Mouse (Mus musculus) hindlimb bud, embryonic 11.5 days (tissue): ENCODE measurements around the gene Rasip1.
A peak's percentile ranks its signal among the peaks of the same experiment; 100 is the strongest.

ENCODE experiments used
- DNase-seq: peaks from one replicate; pipeline ENCODE4 v3.0.0-alpha.2; 2012; ENCODE audit warnings: low read depth, low spot score; ENCODE audit errors: extremely low spot score

Gene Rasip1

GRCm38 (mm10) chr7:45627261-45627660 lies at the start of gene Rasip1:
Gene Rasip1 (plus strand): TSS chr7:45627488.
- no peak for DNase-seq

GRCm38 (mm10) chr7:45585923-45586322 lies 41.4 kb upstream of the Rasip1 start:
- no peak for DNase-seq

DNA sequence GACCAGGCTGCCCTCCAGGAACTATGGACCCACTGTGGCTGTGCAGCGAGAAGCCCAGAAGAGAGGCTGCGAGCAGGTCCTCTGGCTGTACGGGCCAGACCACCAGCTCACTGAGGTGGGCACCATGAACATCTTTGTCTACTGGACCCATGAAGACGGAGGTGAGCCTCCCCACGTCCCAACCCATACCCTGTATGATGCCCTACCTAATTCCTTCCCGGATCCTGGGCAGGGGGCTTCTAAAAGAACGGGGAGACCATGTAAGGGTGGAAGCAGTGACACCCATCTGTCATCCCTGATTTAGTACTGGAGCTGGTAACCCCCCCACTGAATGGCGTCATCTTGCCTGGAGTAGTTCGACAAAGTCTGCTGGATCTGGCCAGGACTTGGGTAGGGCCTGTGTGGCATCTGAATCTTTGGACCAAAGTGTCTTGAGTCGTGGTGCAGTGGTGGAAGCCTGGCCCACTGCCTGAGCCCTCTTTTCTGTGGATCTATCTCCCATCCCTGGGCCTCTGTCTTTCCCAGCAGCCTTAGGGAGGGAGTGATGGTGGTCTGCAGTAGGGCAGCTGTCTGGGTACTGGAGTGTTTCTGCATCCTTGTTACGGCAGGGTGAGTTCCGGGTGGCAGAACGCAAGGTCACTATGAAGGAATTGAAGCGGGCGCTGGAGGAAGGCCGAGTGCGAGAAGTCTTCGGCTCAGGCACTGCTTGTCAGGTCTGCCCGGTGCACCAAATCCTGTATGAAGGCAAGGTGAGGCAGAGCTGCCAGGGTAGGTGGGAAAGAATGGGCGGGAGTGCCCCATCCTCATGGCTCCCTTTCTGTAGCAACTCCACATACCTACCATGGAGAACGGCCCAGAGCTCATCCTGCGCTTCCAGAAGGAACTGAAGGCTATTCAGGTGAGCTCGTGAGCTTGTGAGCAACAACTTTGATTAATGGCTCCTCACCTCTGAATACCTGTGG lies 39.4 kb upstream of the Rasip1 start:
- DNase-seq, result no peak

DNA sequence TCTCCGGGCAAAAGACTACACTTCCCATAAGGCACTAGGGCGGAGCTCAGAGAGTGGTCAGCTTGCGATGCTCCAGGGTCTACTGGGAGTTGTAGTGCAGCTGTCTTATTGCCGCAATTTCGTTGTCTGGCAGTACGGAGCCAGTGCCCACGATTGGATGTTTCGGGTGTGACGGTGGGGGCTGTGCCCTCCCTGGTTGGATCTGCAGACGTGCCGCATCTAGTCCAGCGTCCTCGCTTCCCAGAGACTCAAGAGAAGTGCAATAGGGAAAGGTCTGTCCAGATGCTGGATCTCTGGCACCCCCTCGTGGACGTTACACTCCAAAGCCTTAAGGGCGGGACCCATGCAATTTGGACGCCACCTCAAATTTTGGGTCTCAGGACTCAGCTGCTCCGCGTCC lies 38.1 kb upstream of the Rasip1 start:
- peak; percentile 95 for DNase-seq

DNA sequence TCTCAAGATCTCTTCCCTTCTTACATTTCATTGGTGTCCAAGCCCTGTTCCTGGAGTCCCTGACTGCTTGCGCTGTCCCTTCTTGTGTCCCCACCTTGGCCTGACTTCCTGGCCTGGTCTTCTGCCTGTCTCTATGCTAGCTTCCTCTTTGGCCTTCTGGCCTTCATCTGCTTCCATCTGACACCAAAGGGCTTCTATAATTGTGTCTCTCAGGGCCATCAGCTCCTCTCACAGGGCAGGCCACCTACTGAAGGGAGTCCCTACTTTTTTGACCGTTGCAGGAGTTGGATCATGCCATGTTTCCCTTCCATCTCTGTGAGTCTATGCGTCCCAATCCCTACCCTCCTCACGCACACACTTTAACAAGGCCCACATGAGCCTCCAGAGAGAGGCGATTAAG lies 37.4 kb upstream of the Rasip1 start:
- DNase-seq, result no peak

DNA sequence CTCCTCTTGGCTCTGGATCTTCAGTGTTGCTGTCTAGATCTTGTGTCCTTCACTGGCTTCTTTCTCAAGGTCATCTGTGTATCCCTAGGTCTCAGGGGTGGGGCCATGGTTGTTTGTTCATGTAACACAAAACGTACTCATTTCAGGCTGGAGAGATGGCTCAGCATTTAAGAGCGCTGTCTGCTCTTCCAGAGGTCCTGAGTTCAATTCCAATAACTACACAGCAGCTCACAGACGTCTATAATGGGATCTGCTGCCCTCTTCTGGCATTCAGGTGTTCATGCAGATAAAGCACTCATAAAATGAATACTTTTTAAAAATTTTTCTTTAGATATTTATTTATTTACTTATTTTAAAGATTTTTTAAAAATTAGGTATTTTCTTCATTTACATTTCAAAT lies 36.4 kb upstream of the Rasip1 start:
- no peak for DNase-seq

GRCm38 (mm10) chr7:45591880-45592279 lies 35.4 kb upstream of the Rasip1 start:
- DNase-seq, result no peak

- DNase-seq, result peak; percentile 46
Observed at GRCm38 (mm10) chr7:45593118-45593815, 34.0 kb upstream of the Rasip1 start.

- no peak for DNase-seq
Observed at GRCm38 (mm10) chr7:45595176-45595575, 32.1 kb upstream of the Rasip1 start.

GRCm38 (mm10) chr7:45596107-45596506 lies 31.2 kb upstream of the Rasip1 start:
- DNase-seq, result no peak

DNA sequence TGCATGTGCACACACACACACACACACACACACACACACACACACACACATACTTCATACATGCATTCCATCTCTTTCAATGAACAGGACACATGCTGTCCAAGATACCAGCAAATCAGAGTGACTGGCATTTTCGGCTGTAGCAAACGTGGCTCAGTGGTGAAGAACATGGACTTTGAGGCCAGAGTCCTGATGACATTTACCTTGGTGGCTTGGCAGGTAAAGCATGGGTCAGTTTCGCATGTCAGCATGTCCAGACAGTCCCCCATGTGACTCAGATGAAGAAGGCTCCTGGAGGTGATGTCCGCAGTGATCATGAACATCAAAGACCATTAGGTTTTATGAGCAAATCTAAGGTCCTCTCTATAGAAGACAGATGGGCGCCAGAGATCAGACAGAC lies 30.3 kb upstream of the Rasip1 start:
- no peak for DNase-seq

GRCm38 (mm10) chr7:45597527-45597926 lies 29.8 kb upstream of the Rasip1 start:
- no peak for DNase-seq

- no peak for DNase-seq
Observed at GRCm38 (mm10) chr7:45598960-45599879, 28.1 kb upstream of the Rasip1 start.

GRCm38 (mm10) chr7:45605704-45606289 lies 21.5 kb upstream of the Rasip1 start:
- DNase-seq, result no peak

- no peak for DNase-seq
Observed at GRCm38 (mm10) chr7:45609511-45609910, 17.8 kb upstream of the Rasip1 start.

DNA sequence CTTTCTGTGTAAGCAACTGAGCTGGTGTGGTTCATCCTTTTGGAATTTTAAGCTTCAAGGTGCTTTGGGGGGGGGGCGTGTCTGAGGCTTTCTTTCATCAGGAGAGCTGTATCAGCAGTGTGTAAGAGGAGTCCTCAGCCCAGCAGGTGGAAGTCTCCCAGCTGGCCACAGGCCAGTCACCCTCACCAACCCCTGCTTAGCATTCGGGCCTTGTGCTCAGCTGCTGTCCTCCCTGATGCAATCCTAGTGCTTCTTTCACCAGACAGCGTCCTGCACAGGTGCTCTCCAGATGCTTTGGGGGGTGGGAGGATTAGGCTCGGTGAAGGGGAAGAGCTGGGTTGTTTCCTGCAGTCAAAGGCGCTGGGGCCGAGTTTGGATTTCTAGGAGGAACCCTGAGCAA lies 11.0 kb upstream of the Rasip1 start:
- DNase-seq, result no peak

DNA sequence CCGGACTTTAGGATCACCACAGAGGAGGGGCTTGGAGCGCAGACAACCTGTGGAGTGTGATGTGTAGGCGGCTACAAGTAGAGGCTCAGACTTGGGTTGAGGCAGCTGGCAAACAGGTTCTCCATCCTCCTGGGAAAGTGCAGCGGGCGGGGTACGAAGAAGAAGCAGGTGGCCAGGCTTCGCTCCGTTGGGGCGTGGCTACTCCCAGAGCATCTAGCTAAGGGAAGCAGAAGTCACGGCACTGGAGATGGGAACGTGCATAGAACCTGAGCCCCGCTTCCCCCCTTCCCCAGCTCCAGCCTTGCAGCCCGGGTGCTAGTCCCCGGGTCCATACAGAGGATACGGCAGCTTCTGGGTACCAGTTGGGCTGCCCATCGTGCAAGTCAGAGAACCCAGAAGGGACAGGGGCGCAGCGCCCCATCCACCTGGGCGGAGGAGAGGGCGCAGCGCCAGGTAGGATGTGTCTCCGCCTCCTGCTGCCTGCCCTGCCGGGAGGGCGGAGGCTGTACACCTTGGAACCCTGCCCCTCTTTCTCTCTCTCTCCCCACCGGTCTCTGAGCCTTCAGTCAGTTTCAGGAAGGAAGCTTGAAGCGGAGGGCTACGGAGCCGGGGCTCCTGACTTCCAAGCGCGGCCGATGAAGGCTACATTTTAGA lies 10.1 kb upstream of the Rasip1 start, which contains the start of gene Fut1:
Fut1 (plus strand) TSS at position 248 of the 654 bp plus-strand sequence.
- no peak for DNase-seq

DNA sequence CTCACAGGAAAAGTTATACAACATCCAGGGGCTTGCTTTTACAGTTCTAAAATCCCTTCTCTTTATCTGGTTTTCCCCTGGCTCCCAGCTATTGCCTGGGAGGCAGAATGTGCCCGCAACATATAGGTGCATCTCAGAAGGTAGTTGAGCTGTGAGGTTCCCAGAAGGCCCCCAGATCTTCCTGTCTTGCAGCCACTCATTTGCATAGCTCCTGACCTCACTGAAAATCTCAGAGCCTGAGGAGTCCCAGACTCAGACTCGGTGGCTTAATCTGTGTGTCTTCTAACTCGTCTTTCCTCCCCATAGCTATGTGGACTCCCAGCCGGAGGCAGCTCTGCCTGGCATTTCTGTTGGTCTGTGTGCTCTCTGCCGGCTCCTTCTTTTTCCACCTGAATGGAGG lies 9.0 kb upstream of the Rasip1 start:
- no peak for DNase-seq

DNA sequence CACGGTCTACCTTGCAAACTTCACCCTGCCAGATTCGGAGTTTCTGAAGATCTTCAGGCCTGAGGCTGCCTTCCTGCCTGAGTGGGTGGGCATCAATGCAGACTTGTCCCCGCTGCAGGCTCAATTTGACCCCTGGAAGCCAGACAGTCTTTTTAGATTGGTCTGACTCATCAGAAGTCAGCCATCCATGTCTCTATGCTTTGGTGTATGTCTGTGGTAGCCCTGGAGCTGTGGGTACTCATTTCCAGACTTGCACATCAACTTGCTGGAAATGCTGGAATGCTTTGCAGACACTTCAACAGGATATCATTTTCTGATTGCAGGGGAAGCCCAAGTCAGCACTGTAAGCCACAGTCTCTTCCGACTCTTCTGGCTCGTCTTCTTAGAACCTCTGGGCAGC lies 7.7 kb upstream of the Rasip1 start:
- no peak for DNase-seq

DNA sequence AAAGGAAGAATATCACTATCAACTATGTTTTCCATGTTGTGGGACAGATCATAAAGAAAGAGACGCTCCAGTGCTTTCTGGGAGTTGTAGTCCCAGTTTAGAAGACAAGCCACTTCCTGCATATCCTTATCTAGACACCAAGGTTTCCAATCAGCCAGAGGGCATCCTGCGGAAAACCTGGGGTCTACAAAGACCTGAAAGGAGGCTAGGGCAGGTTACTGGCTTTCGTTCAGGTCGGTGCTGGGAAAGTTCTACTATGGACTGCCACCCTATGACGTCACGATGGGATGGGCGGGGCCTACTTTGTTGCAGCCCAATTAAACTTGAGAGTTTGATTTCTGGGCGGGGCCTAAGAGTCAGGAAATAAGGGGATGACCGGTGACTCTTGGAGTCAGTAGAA lies 5.8 kb upstream of the Rasip1 start, which contains the start of gene Izumo1:
Izumo1 (plus strand) TSS at position 369 of the 400 bp plus-strand sequence.
- DNase-seq, result no peak
